18 mouse cellular contexts compared by ENCODE assay signal in the genomic region with DNA sequence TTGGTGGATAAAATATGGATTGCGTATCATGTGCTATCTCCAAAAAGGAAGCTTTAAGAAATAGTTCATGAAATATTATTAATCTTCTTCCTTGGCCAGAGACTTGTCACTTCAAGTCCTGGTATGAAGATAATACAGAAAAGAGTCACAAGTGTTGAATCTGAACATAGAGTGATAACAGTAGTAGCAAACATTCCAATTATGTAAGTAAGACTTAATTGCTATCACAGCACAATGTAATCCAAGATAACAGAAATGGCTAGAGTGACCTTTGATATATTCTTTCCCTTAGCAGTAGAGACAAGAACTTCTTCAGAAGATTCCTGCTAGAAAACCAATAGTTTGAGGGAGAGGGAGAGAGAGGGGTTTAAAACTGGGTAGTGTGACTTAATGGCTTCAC. TPM values are rescaled to one million over a fixed set of nuclear protein-coding genes. Genes with fewer than 3 reads are reported as not detected.
DNase-seq lines count a peak whose midpoint lies in the region; ATAC-seq and TF ChIP-seq lines count a peak whose summit lies in the region.
"Had no signal": no experiment of that assay in that cellular context is flagged by ENCODE, and none has a peak within 500 bp of the region (broad histone marks: within the 10 kb centered on the region; RNA-seq: fewer than 3 reads in every experiment).

No protein-coding gene starts in this region.

- no peaks in the 10 kb centered on the region for H3K4me1 ChIP-seq in intestine, embryonic 16.5 days (ENCODE audit: control insufficient read depth, insufficient read depth, low read length)
- H3K4me1 ChIP-seq in intestine, embryonic 15.5 days (replicated peaks), result no peaks in the 10 kb centered on the region
- H3K4me1 ChIP-seq in intestine, postnatal 0 days (replicated peaks; ENCODE audit: control insufficient read depth, insufficient read depth, low read length), result no peaks in the 10 kb centered on the region
- H3K4me1 ChIP-seq in lung, postnatal 0 days (ENCODE audit: insufficient read depth, low read depth, low read length), result no peaks in the 10 kb centered on the region

- no peak for TF ChIP-seq CTCF in intestine, postnatal 0 days (IDR thresholded peaks at IDR 0.05; ENCODE audit: low read depth)
- no peak for TF ChIP-seq CTCF in lung, postnatal 0 days (IDR thresholded peaks at IDR 0.05)

- no peaks in the 10 kb centered on the region for H3K9me3 ChIP-seq in intestine, embryonic 16.5 days (ENCODE audit: control insufficient read depth, low read length)
- H3K9me3 ChIP-seq in intestine, embryonic 15.5 days, result no peaks in the 10 kb centered on the region
- no peaks in the 10 kb centered on the region for H3K9me3 ChIP-seq in intestine, postnatal 0 days (ENCODE audit: control insufficient read depth)
- H3K9me3 ChIP-seq in lung, postnatal 0 days (ENCODE audit: low read length), result no peaks in the 10 kb centered on the region
- H3K9me3 ChIP-seq: G1E had no signal

- no peaks in the 10 kb centered on the region for H3K27me3 ChIP-seq in intestine, embryonic 16.5 days (replicated peaks; ENCODE audit: control insufficient read depth, insufficient read depth, low read length)
- no peaks in the 10 kb centered on the region for H3K27me3 ChIP-seq in intestine, embryonic 15.5 days (replicated peaks)
- H3K27me3 ChIP-seq in intestine, postnatal 0 days (replicated peaks; ENCODE audit: control insufficient read depth, insufficient read depth, low read length), result no peaks in the 10 kb centered on the region
- no peaks in the 10 kb centered on the region for H3K27me3 ChIP-seq in lung, postnatal 0 days (replicated peaks; ENCODE audit: insufficient read depth, low read length)
- H3K27me3 ChIP-seq: CH12.LX, Patski had no signal

- no peak overlapping the region for H3K4me2 ChIP-seq in intestine, embryonic 16.5 days (ENCODE audit: low read depth, low read length)
- H3K4me2 ChIP-seq in intestine, embryonic 15.5 days (replicated peaks), result no peak overlapping the region
- no peak overlapping the region for H3K4me2 ChIP-seq in intestine, postnatal 0 days (replicated peaks; ENCODE audit: low read depth)
- no peak overlapping the region for H3K4me2 ChIP-seq in lung, postnatal 0 days (replicated peaks; ENCODE audit: low read depth, low read length)

- WGBS in intestine, embryonic 16.5 days, result 93% methylated on average over 1 of the region's 1 CpGs
- WGBS in intestine, embryonic 15.5 days, result 100% methylated on average over 1 of the region's 1 CpGs
- 89% methylated on average over 1 of the region's 1 CpGs for WGBS in intestine, postnatal 0 days
- WGBS in lung, postnatal 0 days, result 93% methylated on average over 1 of the region's 1 CpGs

- H3K9ac ChIP-seq in intestine, embryonic 16.5 days (ENCODE audit: low read depth, low read length), result no peak overlapping the region
- no peak overlapping the region for H3K9ac ChIP-seq in intestine, embryonic 15.5 days
- no peak overlapping the region for H3K9ac ChIP-seq in intestine, postnatal 0 days (ENCODE audit: low read depth, low read length)
- no peak overlapping the region for H3K9ac ChIP-seq in lung, postnatal 0 days (replicated peaks; ENCODE audit: low read depth)

- peak; percentile 55; the same call in 1 of the 2 replicates for ATAC-seq in intestine, embryonic 16.5 days
- no peak for ATAC-seq in intestine, embryonic 15.5 days
- ATAC-seq in intestine, postnatal 0 days, result peak; percentile 49; the same call in 1 of the 2 replicates
- ATAC-seq in megakaryocyte-erythroid progenitor cell, adult 5-6 weeks (replicated peaks; ENCODE audit: low FRiP score, low TSS enrichment, poor library complexity, severe bottlenecking), result peak; percentile 65; the same call in 1 of the 2 replicates
- ATAC-seq in lung, postnatal 0 days, result no peak
- ATAC-seq: activated CD4-positive, CD25-positive, alpha-beta regulatory T cell, adult 4 months; CD4-positive, CD25-positive, alpha-beta regulatory T cell, adult 4 months; Patski had no signal

- H3K4me3 ChIP-seq in intestine, embryonic 16.5 days (ENCODE audit: low read length), result no peak overlapping the region
- H3K4me3 ChIP-seq in intestine, embryonic 15.5 days (replicated peaks), result no peak overlapping the region
- H3K4me3 ChIP-seq in intestine, postnatal 0 days (ENCODE audit: low read depth, low read length), result no peak overlapping the region
- no peak overlapping the region for H3K4me3 ChIP-seq in lung, postnatal 0 days (ENCODE audit: low read depth, low read length)

- no peak for DNase-seq in layer of hippocampus, adult 9-11 months
- no peak for DNase-seq in lung, postnatal 0 days (ENCODE audit: low spot score)
- DNase-seq: adrenal gland, adult 8-10 months; adrenal gland, postnatal 14 days; adrenal gland, postnatal 25 days; B cell, adult 2 months; cerebellum, adult 11 months; cerebellum, adult 11-12 months; cerebellum, adult 18-20 months had no signal

- TF ChIP-seq EP300 in lung, postnatal 0 days (IDR thresholded peaks at IDR 0.05), result no peak

- no peaks in the 10 kb centered on the region for H3K36me3 ChIP-seq in intestine, embryonic 16.5 days (ENCODE audit: control insufficient read depth, insufficient read depth, low read length)
- no peaks in the 10 kb centered on the region for H3K36me3 ChIP-seq in intestine, embryonic 15.5 days
- H3K36me3 ChIP-seq in intestine, postnatal 0 days (ENCODE audit: control insufficient read depth, insufficient read depth), result no peaks in the 10 kb centered on the region; the same call in 1 of the 2 replicates
- 0 out of 2 replicates have a peak, but pooled peaks cover 7% of the 10 kb centered on the region for H3K36me3 ChIP-seq in lung, postnatal 0 days (ENCODE audit: insufficient read depth, low read length)

- no peak overlapping the region for H3K27ac ChIP-seq in intestine, embryonic 16.5 days (ENCODE audit: low read length)
- H3K27ac ChIP-seq in intestine, embryonic 15.5 days, result no peak overlapping the region
- no peak overlapping the region for H3K27ac ChIP-seq in intestine, postnatal 0 days (ENCODE audit: low read depth, low read length)
- H3K27ac ChIP-seq in lung, postnatal 0 days (ENCODE audit: low read length), result no peak overlapping the region

RNA-seq across cellular contexts. Expression of gene Epb41l5, which starts 48.1 kb away (rescaled TPM):
- 36.3 and 36.9 TPM in 2 replicates for polyA plus RNA-seq in intestine, embryonic 16.5 days (2015; fragmentation: Nextera tagmentation; extraction: Ambion mirVana)
- polyA plus RNA-seq in intestine, embryonic 15.5 days (2015; fragmentation: Nextera tagmentation; extraction: Ambion mirVana), result 38.6 and 39.4 TPM in 2 replicates
- polyA plus RNA-seq in intestine, postnatal 0 days (2015; fragmentation: Nextera tagmentation; extraction: Ambion mirVana), result 14.3 and 17.5 TPM in 2 replicates
- 10.0 and 12.1 TPM in 2 replicates for total RNA-seq in megakaryocyte-erythroid progenitor cell, adult 5-6 weeks (2014; fragmentation: Nextera tagmentation)
- total RNA-seq in megakaryocyte-erythroid progenitor cell, adult 5-6 weeks (2017), result 4.9 and 5.5 TPM in 2 replicates
- polyA plus RNA-seq in lung, postnatal 0 days (2015; fragmentation: Nextera tagmentation; extraction: Ambion mirVana), result 54.7 and 69.5 TPM in 2 replicates

Comparison
In these comparisons a context has a peak if more than half of its experiments do, and no peak if none do; other contexts are left out.
1. ATAC-seq: peak in intestine, embryonic 16.5 days (single experiment), intestine, postnatal 0 days (single experiment) and megakaryocyte-erythroid progenitor cell, adult 5-6 weeks (single experiment); none in intestine, embryonic 15.5 days (single experiment) and lung, postnatal 0 days (single experiment).